Mouse (Mus musculus): ENCODE results near the gene Mysm1.

DNA sequence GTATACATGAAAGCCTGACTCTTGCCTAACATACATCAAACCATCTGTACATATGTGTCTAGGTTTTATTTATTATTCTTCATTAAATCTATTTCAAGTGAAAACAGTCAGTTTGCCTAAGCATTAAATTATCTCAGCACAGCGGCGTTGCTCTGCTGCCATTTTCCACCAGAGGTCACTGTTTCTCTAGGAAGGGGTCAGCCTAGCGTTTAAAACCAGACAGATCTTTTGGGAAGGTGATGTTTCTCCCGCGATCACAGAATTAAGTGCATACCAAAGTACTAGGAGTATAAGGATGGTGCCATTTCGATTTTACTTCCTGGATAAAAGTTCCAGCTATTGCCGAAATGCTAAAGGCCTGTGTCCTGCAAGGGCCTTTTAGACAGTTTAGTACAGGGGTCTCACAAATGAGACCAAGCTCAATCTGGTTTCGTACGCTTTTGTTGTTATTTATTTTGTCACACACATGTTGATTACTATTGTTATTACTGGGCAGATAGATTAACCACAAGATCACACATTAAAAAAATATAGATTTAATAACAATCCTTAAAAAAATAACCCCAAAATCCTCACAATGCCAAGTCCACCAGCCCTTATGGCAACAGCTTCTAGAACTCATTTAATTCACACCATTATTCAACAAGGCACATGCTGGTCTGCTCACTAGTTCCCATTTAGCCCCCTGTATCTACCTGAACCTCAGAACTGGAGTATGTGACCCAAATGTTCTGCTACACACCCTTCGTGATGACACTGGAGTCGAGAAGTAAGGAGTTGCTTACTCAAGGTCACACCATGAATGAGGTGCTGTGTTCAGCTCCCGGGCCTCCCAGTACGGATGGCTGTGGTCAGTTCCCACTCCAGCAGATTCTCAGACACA, 29.5 kb upstream of the Mysm1 start:
- TF ChIP-seq POLR2A (IDR thresholded peaks at IDR 0.05; ENCODE audit: low read depth, low read length) (no peak), CTCF (IDR thresholded peaks at IDR 0.05; ENCODE audit: borderline replicate concordance, insufficient read depth, low read length) (peak; percentile 66; the same call in 1 of the 2 replicates)
